Comparison of ENCODE assay signal across 27 mouse cellular contexts in genomic region chr2:180775223-180775622, GRCm38 (mm10). TPM values are rescaled to one million over a fixed set of nuclear protein-coding genes. Genes with fewer than 3 reads are reported as not detected.
DNase-seq lines count a peak whose midpoint lies in the region; ATAC-seq and TF ChIP-seq lines count a peak whose summit lies in the region.
"Had no signal": no experiment of that assay in that cellular context is flagged by ENCODE, and none has a peak within 500 bp of the region (broad histone marks: within the 10 kb centered on the region; RNA-seq: fewer than 3 reads in every experiment).

No protein-coding gene starts in this region.

- no peak for ATAC-seq in hindbrain, embryonic 16.5 days
- no peak for ATAC-seq in midbrain, postnatal 0 days (ENCODE audit: low FRiP score)
- ATAC-seq: CD4-positive, CD25-positive, alpha-beta regulatory T cell, adult 4 months; forebrain, embryonic 14.5 days; lung, postnatal 0 days had no signal

- H3K4me1 ChIP-seq in hindbrain, embryonic 10.5 days (replicated peaks), result peaks cover 21% of the 10 kb centered on the region
- H3K4me1 ChIP-seq in hindbrain, embryonic 16.5 days (ENCODE audit: control insufficient read depth, insufficient read depth, low read depth, low read length), result peaks cover 11% of the 10 kb centered on the region
- peaks cover 15% of the 10 kb centered on the region for H3K4me1 ChIP-seq in midbrain, embryonic 10.5 days
- H3K4me1 ChIP-seq in midbrain, postnatal 0 days (ENCODE audit: insufficient read depth, low read length), result no peaks in the 10 kb centered on the region

- no peak overlapping the region for H3K4me2 ChIP-seq in hindbrain, embryonic 16.5 days (ENCODE audit: low read length)
- H3K4me2 ChIP-seq in midbrain, postnatal 0 days (ENCODE audit: low read depth, low read length, poor library complexity, severe bottlenecking), result no peak overlapping the region
- H3K4me2 ChIP-seq: stomach, embryonic 15.5 days had no signal

- H3K4me3 ChIP-seq in hindbrain, embryonic 10.5 days, result peak overlapping the region; percentile 46
- H3K4me3 ChIP-seq in hindbrain, embryonic 16.5 days (ENCODE audit: low read length), result no peak overlapping the region
- H3K4me3 ChIP-seq in midbrain, embryonic 10.5 days, result peak overlapping the region; percentile 47
- peak overlapping the region; percentile 16; the same call in 1 of the 2 replicates for H3K4me3 ChIP-seq in midbrain, postnatal 0 days (ENCODE audit: low read depth, low read length)
- H3K4me3 ChIP-seq: stomach, embryonic 15.5 days had no signal

- H3K36me3 ChIP-seq in hindbrain, embryonic 10.5 days, result no peaks in the 10 kb centered on the region
- H3K36me3 ChIP-seq in hindbrain, embryonic 16.5 days (ENCODE audit: control insufficient read depth, insufficient read depth, low read length), result no peaks in the 10 kb centered on the region
- no peaks in the 10 kb centered on the region for H3K36me3 ChIP-seq in midbrain, embryonic 10.5 days
- H3K36me3 ChIP-seq in midbrain, postnatal 0 days (ENCODE audit: insufficient read depth, low read length), result no peaks in the 10 kb centered on the region
- H3K36me3 ChIP-seq: heart, embryonic 10.5 days; stomach, embryonic 15.5 days had no signal

- H3K27ac ChIP-seq in hindbrain, embryonic 10.5 days, result no peak overlapping the region
- no peak overlapping the region for H3K27ac ChIP-seq in hindbrain, embryonic 16.5 days (ENCODE audit: low read depth, low read length)
- no peak overlapping the region; the same call in 1 of the 2 replicates for H3K27ac ChIP-seq in midbrain, embryonic 10.5 days (replicated peaks)
- no peak overlapping the region for H3K27ac ChIP-seq in midbrain, postnatal 0 days (ENCODE audit: low read depth, low read length)
- H3K27ac ChIP-seq: heart, embryonic 10.5 days; kidney, postnatal 0 days; stomach, embryonic 15.5 days had no signal

- TF ChIP-seq CTCF in midbrain, postnatal 0 days (IDR thresholded peaks at IDR 0.05), result no peak

- peak; percentile 34 for DNase-seq in hindbrain, embryonic 10.5 days (ENCODE audit: low spot score)
- peak; percentile 29 for DNase-seq in midbrain, embryonic 10.5 days (ENCODE audit: low spot score)
- DNase-seq in midbrain, postnatal 0 days (ENCODE audit: low spot score), result no peak
- no peak for DNase-seq in kidney, adult 8-10 months
- DNase-seq in frontal cortex, postnatal 25 days (ENCODE audit: low spot score in 2 of 2), result no peak
- no peak for DNase-seq in urinary bladder, adult 18-20 months (ENCODE audit: low spot score in 2 of 2)
- DNase-seq: cerebellum, adult 18-20 months; cerebellum, postnatal 36 days; gastrocnemius, postnatal 25 days; kidney, adult 11 months; layer of hippocampus, postnatal 36 days; liver; retina, postnatal 1 day; thymus, adult 2 months had no signal

- H3K27me3 ChIP-seq in hindbrain, embryonic 10.5 days (ENCODE audit: insufficient read depth, poor library complexity, severe bottlenecking), result peaks cover 99% of the 10 kb centered on the region
- H3K27me3 ChIP-seq in hindbrain, embryonic 16.5 days (replicated peaks; ENCODE audit: control insufficient read depth, insufficient read depth, low read length), result peaks cover 64% of the 10 kb centered on the region
- peaks cover 96% of the 10 kb centered on the region for H3K27me3 ChIP-seq in midbrain, embryonic 10.5 days (ENCODE audit: low read depth, poor library complexity, severe bottlenecking)
- H3K27me3 ChIP-seq in midbrain, postnatal 0 days (ENCODE audit: insufficient read depth, low read length), result peaks cover 57% of the 10 kb centered on the region

- 3% methylated on average over 12 of the region's 12 CpGs for WGBS in hindbrain, embryonic 10.5 days
- 6% methylated on average over 12 of the region's 12 CpGs for WGBS in hindbrain, embryonic 16.5 days
- 4% methylated on average over 12 of the region's 12 CpGs for WGBS in midbrain, embryonic 10.5 days
- 3% methylated on average over 12 of the region's 12 CpGs for WGBS in midbrain, postnatal 0 days

- no peaks in the 10 kb centered on the region for H3K9me3 ChIP-seq in hindbrain, embryonic 10.5 days
- no peaks in the 10 kb centered on the region for H3K9me3 ChIP-seq in hindbrain, embryonic 16.5 days (ENCODE audit: control insufficient read depth, low read length)
- H3K9me3 ChIP-seq in midbrain, embryonic 10.5 days (replicated peaks), result no peaks in the 10 kb centered on the region
- no peaks in the 10 kb centered on the region for H3K9me3 ChIP-seq in midbrain, postnatal 0 days (ENCODE audit: low read length)
- H3K9me3 ChIP-seq: heart, embryonic 10.5 days; stomach, embryonic 15.5 days had no signal

- H3K9ac ChIP-seq in hindbrain, embryonic 16.5 days (ENCODE audit: low read depth, low read length), result no peak overlapping the region
- H3K9ac ChIP-seq in midbrain, postnatal 0 days (replicated peaks; ENCODE audit: low read length, poor library complexity, severe bottlenecking), result no peak overlapping the region
- H3K9ac ChIP-seq: stomach, embryonic 15.5 days had no signal

RNA-seq across cellular contexts. Expression of gene Bhlhe23, which starts 1.5 kb away (rescaled TPM):
- polyA plus RNA-seq in hindbrain, embryonic 10.5 days (2016; fragmentation: Nextera tagmentation; extraction: Ambion mirVana), result 5.0 and 6.1 TPM in 2 replicates
- 0.36 and 0.69 TPM in 2 replicates for polyA plus RNA-seq in hindbrain, embryonic 16.5 days (2015; fragmentation: Nextera tagmentation; extraction: Ambion mirVana)
- polyA plus RNA-seq in midbrain, embryonic 10.5 days (2016; fragmentation: Nextera tagmentation; extraction: Ambion mirVana), result 10.8 and 12.0 TPM in 2 replicates
- total RNA-seq in midbrain, postnatal 0 days (2014; rRNA removed), result 7.6 and 7.9 TPM in 2 replicates
- 5.9 and 6.0 TPM in 2 replicates for polyA plus RNA-seq in midbrain, postnatal 0 days (2015; fragmentation: Nextera tagmentation; extraction: Ambion mirVana)
- total RNA-seq: adrenal gland, postnatal 4 days; gastrocnemius, postnatal 25 days; layer of hippocampus, adult 18-20 months; layer of hippocampus, postnatal 36 days; megakaryocyte progenitor cell, adult 5-6 weeks; MEL had no signal
- polyA plus RNA-seq: CD4-positive, CD25-positive, alpha-beta regulatory T cell, adult 4 months; heart, postnatal 0 days; kidney, postnatal 0 days; liver, embryonic 16.5 days; lung, postnatal 0 days had no signal

RNA-seq across cellular contexts. Expression of gene Slc17a9, which starts 50.2 kb away (rescaled TPM):
- 0.25 and 0.54 TPM in 2 replicates for polyA plus RNA-seq in hindbrain, embryonic 10.5 days (2016; fragmentation: Nextera tagmentation; extraction: Ambion mirVana)
- polyA plus RNA-seq in hindbrain, embryonic 16.5 days (2015; fragmentation: Nextera tagmentation; extraction: Ambion mirVana), result 0.19 and 0.42 TPM in 2 replicates
- 0.43 and 0.57 TPM in 2 replicates for polyA plus RNA-seq in midbrain, embryonic 10.5 days (2016; fragmentation: Nextera tagmentation; extraction: Ambion mirVana)
- total RNA-seq in midbrain, postnatal 0 days (2014; rRNA removed), result 0.55 and 1.2 TPM in 2 replicates
- polyA plus RNA-seq in midbrain, postnatal 0 days (2015; fragmentation: Nextera tagmentation; extraction: Ambion mirVana), result 0.20 TPM in 1 of 2 replicates, not detected in the other
- polyA plus RNA-seq: forebrain, embryonic 14.5 days had no signal

Comparison
In these comparisons a context has a peak if more than half of its experiments do, and no peak if none do; other contexts are left out.
1. DNase-seq: peak in hindbrain, embryonic 10.5 days (single experiment) and midbrain, embryonic 10.5 days (single experiment); none in midbrain, postnatal 0 days (single experiment), kidney, adult 8-10 months (0 of 2), frontal cortex, postnatal 25 days (0 of 2) and urinary bladder, adult 18-20 months (0 of 2).